Mouse (Mus musculus) inflammation-experienced regulatory T-cells (primary cell): ENCODE data around the gene Tspan10. TPM values are rescaled to one million over a fixed set of nuclear protein-coding genes. Genes with fewer than 3 reads are reported as not detected.

Experiments used
- polyA plus RNA-seq, 2 experiments: library from polyadenylated mRNA; unstranded; fragments of 100-300 nt; shearing (Covaris generic); gene quantifications; one replicate each; pipeline ENCODE4 v1.2.1; 2017

Gene Tspan10
- not detected for polyA plus RNA-seq

GRCm38 (mm10) chr11:120442344-120442743 lies at the start of gene Tspan10:
Gene Tspan10 (plus strand): TSS chr11:120442644.

GRCm38 (mm10) chr11:120437152-120437856 lies 5.1 kb upstream of the Tspan10 start, which contains the start of gene Nploc4:
Gene Nploc4 (minus strand): TSS chr11:120437708.

GRCm38 (mm10) chr11:120453306-120453705 lies 10.9 kb downstream of the Tspan10 start, which contains the start of gene Pde6g:
Gene Pde6g (minus strand): TSS chr11:120453500.

GRCm38 (mm10) chr11:120457772-120458751 lies 15.6 kb downstream of the Tspan10 start, which contains the start of the genes Oxld1 and Ccdc137:
Gene Oxld1 (minus strand): TSS chr11:120458068.
Gene Ccdc137 (plus strand): TSS chr11:120458115.

GRCm38 (mm10) chr11:120467051-120467735 lies 24.7 kb downstream of the Tspan10 start, which contains the start of gene Arl16:
Gene Arl16 (minus strand): TSS chr11:120467607.

GRCm38 (mm10) chr11:120484265-120484981 lies 42.0 kb downstream of the Tspan10 start, which contains the start of gene Mrpl12:
Gene Mrpl12 (plus strand): TSS chr11:120484613.

GRCm38 (mm10) chr11:120491317-120492023 lies 49.0 kb downstream of the Tspan10 start, which contains the start of gene Slc25a10:
Gene Slc25a10 (plus strand): TSS chr11:120491840.

Other genes with a start within 250 kb of the Tspan10 start
- gene Bahcc1, start 209.7 kb upstream of the Tspan10 start, polyA plus RNA-seq: 1 to 10 TPM in 1 of 2 experiments, under 1 TPM in 1; 0.11 to 2.1 TPM
- gene Actg1, start 94.1 kb upstream of the Tspan10 start, polyA plus RNA-seq: 1,000 to 10,000 TPM; 2,279 to 2,302 TPM
- gene Fscn2, start 81.1 kb upstream of the Tspan10 start, polyA plus RNA-seq: under 1 TPM; 0.16 to 0.19 TPM
- gene Faap100, start 63.9 kb upstream of the Tspan10 start, polyA plus RNA-seq: 10 to 100 TPM; 24.5 to 41.1 TPM
- gene Nploc4, start 4.9 kb upstream of the Tspan10 start, polyA plus RNA-seq: 10 to 100 TPM; 43.2 to 49.9 TPM
- gene Pde6g, start 10.9 kb downstream of the Tspan10 start, polyA plus RNA-seq: 1 to 10 TPM; 1.5 to 2.0 TPM
- gene Oxld1, start 15.4 kb downstream of the Tspan10 start, polyA plus RNA-seq: 10 to 100 TPM; 12.6 to 15.7 TPM
- gene Ccdc137, start 15.5 kb downstream of the Tspan10 start, polyA plus RNA-seq: 10 to 100 TPM; 51.2 to 66.8 TPM
- 10 to 100 TPM; 27.3 to 42.6 TPM for gene Arl16, start 25.0 kb downstream of the Tspan10 start, polyA plus RNA-seq
- gene Mrpl12, start 42.0 kb downstream of the Tspan10 start, polyA plus RNA-seq: 10 to 100 TPM; 65.5 to 81.0 TPM
- gene Slc25a10, start 49.2 kb downstream of the Tspan10 start, polyA plus RNA-seq: 10 to 100 TPM in 1 of 2 experiments, 1 to 10 TPM in 1; 9.8 to 22.0 TPM
- gene Gcgr, start 88.1 kb downstream of the Tspan10 start, polyA plus RNA-seq: not detected
- 100 to 1,000 TPM; 111 to 150 TPM for gene Mcrip1, start 107.1 kb downstream of the Tspan10 start, polyA plus RNA-seq
- gene Ppp1r27, start 108.5 kb downstream of the Tspan10 start, polyA plus RNA-seq: 1 to 10 TPM in 1 of 2 experiments, under 1 TPM in 1; 0.63 to 1.8 TPM
- gene P4hb, start 130.6 kb downstream of the Tspan10 start, polyA plus RNA-seq: 100 to 1,000 TPM; 247 to 254 TPM
- 100 to 1,000 TPM; 707 to 884 TPM for gene Arhgdia, start 139.0 kb downstream of the Tspan10 start, polyA plus RNA-seq
- gene Alyref, start 155.7 kb downstream of the Tspan10 start, polyA plus RNA-seq: 100 to 1,000 TPM; 253 to 299 TPM
- 100 to 1,000 TPM; 116 to 144 TPM for gene Anapc11, start 155.8 kb downstream of the Tspan10 start, polyA plus RNA-seq
- gene Npb, start 165.8 kb downstream of the Tspan10 start, polyA plus RNA-seq: 1 to 10 TPM in 1 of 2 experiments, not detected in 1; 1.0 TPM
- gene Pcyt2, start 175.3 kb downstream of the Tspan10 start, polyA plus RNA-seq: 100 to 1,000 TPM; 142 to 194 TPM
- 100 to 1,000 TPM; 275 to 320 TPM for gene Sirt7, start 182.6 kb downstream of the Tspan10 start, polyA plus RNA-seq
- 10 to 100 TPM; 22.8 to 25.0 TPM for gene Mafg, start 191.0 kb downstream of the Tspan10 start, polyA plus RNA-seq
- 1 to 10 TPM in 1 of 2 experiments, under 1 TPM in 1; 0.43 to 3.8 TPM for gene Pycr1, start 201.1 kb downstream of the Tspan10 start, polyA plus RNA-seq
- under 1 TPM; 0.38 to 0.75 TPM for gene Myadml2, start 205.5 kb downstream of the Tspan10 start, polyA plus RNA-seq
- gene Notum, start 218.5 kb downstream of the Tspan10 start, polyA plus RNA-seq: under 1 TPM; 0.11 to 0.97 TPM
- 100 to 1,000 TPM; 142 to 153 TPM for gene Aspscr1, start 230.3 kb downstream of the Tspan10 start, polyA plus RNA-seq